ENCODE assay signal across 10 mouse cellular contexts in the genomic region with DNA sequence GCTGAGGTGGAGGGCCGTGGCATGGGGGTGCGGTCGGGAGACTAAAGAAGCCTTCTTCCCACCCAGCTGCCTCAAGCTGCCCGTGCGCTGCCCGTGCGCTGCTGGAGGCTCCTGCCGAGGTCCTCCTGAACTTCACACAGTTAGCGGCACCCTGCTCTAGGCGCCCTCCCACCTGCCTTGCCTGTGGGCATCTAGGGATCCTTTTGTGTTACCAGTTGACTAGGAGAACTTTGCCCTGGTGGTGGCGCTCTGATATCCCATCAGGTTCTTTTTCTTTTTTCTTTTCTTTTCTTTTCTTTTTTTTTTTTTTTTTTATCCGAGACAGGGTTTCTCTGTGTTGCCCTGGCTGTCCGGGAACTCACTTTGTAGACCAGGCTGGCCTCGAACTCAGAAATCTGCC. TPM values are rescaled to one million over a fixed set of nuclear protein-coding genes. Genes with fewer than 3 reads are reported as not detected.
DNase-seq lines count a peak whose midpoint lies in the region; ATAC-seq and TF ChIP-seq lines count a peak whose summit lies in the region.
"Had no signal": no experiment of that assay in that cellular context is flagged by ENCODE, and none has a peak within 500 bp of the region (broad histone marks: within the 10 kb centered on the region; RNA-seq: fewer than 3 reads in every experiment).

No protein-coding gene starts in this region.

- H3K27me3 ChIP-seq in forebrain, embryonic 10.5 days (ENCODE audit: poor library complexity, severe bottlenecking): peaks cover 31% of the 10 kb centered on the region
- peaks cover 4% of the 10 kb centered on the region; the same call in 1 of the 2 replicates for H3K27me3 ChIP-seq in forebrain, embryonic 15.5 days
- H3K27me3 ChIP-seq in midbrain, embryonic 13.5 days: peaks cover 30% of the 10 kb centered on the region
- H3K27me3 ChIP-seq in midbrain, postnatal 0 days (ENCODE audit: insufficient read depth, low read length): 0 out of 2 replicates have a peak, but pooled peaks cover 6% of the 10 kb centered on the region
- no peaks in the 10 kb centered on the region for H3K27me3 ChIP-seq in intestine, embryonic 14.5 days (replicated peaks; ENCODE audit: control insufficient read depth, insufficient read depth, low read length)
- H3K27me3 ChIP-seq in stomach, embryonic 14.5 days (ENCODE audit: control insufficient read depth, insufficient read depth, low read length): no peaks in the 10 kb centered on the region

- no peaks in the 10 kb centered on the region for H3K36me3 ChIP-seq in forebrain, embryonic 10.5 days (replicated peaks)
- H3K36me3 ChIP-seq in forebrain, embryonic 15.5 days: no peaks in the 10 kb centered on the region
- H3K36me3 ChIP-seq in midbrain, embryonic 13.5 days: no peaks in the 10 kb centered on the region
- H3K36me3 ChIP-seq in midbrain, postnatal 0 days (ENCODE audit: insufficient read depth, low read length): no peaks in the 10 kb centered on the region
- no peaks in the 10 kb centered on the region for H3K36me3 ChIP-seq in intestine, embryonic 14.5 days (ENCODE audit: control insufficient read depth, insufficient read depth, low read length)
- H3K36me3 ChIP-seq in stomach, embryonic 14.5 days (ENCODE audit: control insufficient read depth, insufficient read depth, low read length): no peaks in the 10 kb centered on the region

- no peak for ATAC-seq in forebrain, embryonic 15.5 days (replicated peaks)
- no peak for ATAC-seq in midbrain, embryonic 13.5 days
- no peak for ATAC-seq in midbrain, postnatal 0 days (ENCODE audit: low FRiP score)
- 0 out of 2 replicates have a peak, but pooled peaks have one; percentile 3 for ATAC-seq in intestine, embryonic 14.5 days (replicated peaks; ENCODE audit: low FRiP score, low TSS enrichment, low read depth)
- ATAC-seq in stomach, embryonic 14.5 days (ENCODE audit: insufficient number of reproducible peaks, insufficient read depth, low FRiP score, low read depth): no peak

- no peak overlapping the region for H3K4me2 ChIP-seq in forebrain, embryonic 15.5 days (replicated peaks)
- H3K4me2 ChIP-seq in midbrain, embryonic 13.5 days (replicated peaks): 0 out of 2 replicates have a peak overlapping the region, but pooled peaks have one; percentile 12
- no peak overlapping the region for H3K4me2 ChIP-seq in midbrain, postnatal 0 days (ENCODE audit: low read depth, low read length, poor library complexity, severe bottlenecking)
- 0 out of 2 replicates have a peak overlapping the region, but pooled peaks have one; percentile 14 for H3K4me2 ChIP-seq in intestine, embryonic 14.5 days (ENCODE audit: low read length)
- H3K4me2 ChIP-seq in stomach, embryonic 14.5 days (replicated peaks; ENCODE audit: low read depth, low read length): peak overlapping the region; percentile 20; the same call in 1 of the 2 replicates

- WGBS in forebrain, embryonic 10.5 days: 29% methylated on average over 14 of the region's 14 CpGs
- 34% methylated on average over 14 of the region's 14 CpGs for WGBS in forebrain, embryonic 15.5 days
- 34% methylated on average over 14 of the region's 14 CpGs for WGBS in midbrain, embryonic 13.5 days
- WGBS in midbrain, postnatal 0 days: 28% methylated on average over 14 of the region's 14 CpGs
- 34% methylated on average over 13 of the region's 14 CpGs for WGBS in intestine, embryonic 14.5 days
- 32% methylated on average over 14 of the region's 14 CpGs for WGBS in stomach, embryonic 14.5 days

- H3K4me1 ChIP-seq in forebrain, embryonic 10.5 days: peaks cover 17% of the 10 kb centered on the region
- H3K4me1 ChIP-seq in forebrain, embryonic 15.5 days: no peaks in the 10 kb centered on the region
- peaks cover 18% of the 10 kb centered on the region for H3K4me1 ChIP-seq in midbrain, embryonic 13.5 days (replicated peaks)
- H3K4me1 ChIP-seq in midbrain, postnatal 0 days (ENCODE audit: insufficient read depth, low read length): no peaks in the 10 kb centered on the region
- H3K4me1 ChIP-seq in intestine, embryonic 14.5 days (replicated peaks; ENCODE audit: control insufficient read depth, insufficient read depth, low read length): no peaks in the 10 kb centered on the region
- no peaks in the 10 kb centered on the region for H3K4me1 ChIP-seq in stomach, embryonic 14.5 days (ENCODE audit: control insufficient read depth, insufficient read depth, low read length)

- no peaks in the 10 kb centered on the region for H3K9me3 ChIP-seq in forebrain, embryonic 10.5 days
- no peaks in the 10 kb centered on the region for H3K9me3 ChIP-seq in forebrain, embryonic 15.5 days
- H3K9me3 ChIP-seq in midbrain, embryonic 13.5 days: no peaks in the 10 kb centered on the region
- no peaks in the 10 kb centered on the region for H3K9me3 ChIP-seq in midbrain, postnatal 0 days (ENCODE audit: low read length)
- no peaks in the 10 kb centered on the region for H3K9me3 ChIP-seq in intestine, embryonic 14.5 days (ENCODE audit: control insufficient read depth, low read length)
- no peaks in the 10 kb centered on the region for H3K9me3 ChIP-seq in stomach, embryonic 14.5 days (ENCODE audit: control insufficient read depth, low read depth, low read length)

- peak overlapping the region; percentile 21; the same call in 1 of the 2 replicates for H3K4me3 ChIP-seq in forebrain, embryonic 10.5 days
- H3K4me3 ChIP-seq in forebrain, embryonic 15.5 days: no peak overlapping the region
- H3K4me3 ChIP-seq in midbrain, embryonic 13.5 days (replicated peaks): no peak overlapping the region
- no peak overlapping the region for H3K4me3 ChIP-seq in midbrain, postnatal 0 days (ENCODE audit: low read depth, low read length)
- H3K4me3 ChIP-seq in intestine, embryonic 14.5 days (ENCODE audit: low read depth, low read length): no peak overlapping the region
- H3K4me3 ChIP-seq in stomach, embryonic 14.5 days (ENCODE audit: low read depth, low read length): no peak overlapping the region

- TF ChIP-seq CTCF in midbrain, postnatal 0 days (IDR thresholded peaks at IDR 0.05): no peak

- no peak for DNase-seq in forebrain, embryonic 10.5 days (ENCODE audit: extremely low spot score, low spot score)
- no peak for DNase-seq in midbrain, postnatal 0 days (ENCODE audit: low spot score)
- DNase-seq in intestine, embryonic 14.5 days (ENCODE audit: low spot score): peak; percentile 72
- no peak for DNase-seq in frontal cortex, postnatal 14 days (ENCODE audit: low spot score in 2 of 2)
- no peak for DNase-seq in spleen, postnatal 4 days (ENCODE audit: low spot score in 2 of 2)

- H3K9ac ChIP-seq in forebrain, embryonic 15.5 days (replicated peaks): no peak overlapping the region
- H3K9ac ChIP-seq in midbrain, embryonic 13.5 days (replicated peaks): no peak overlapping the region
- H3K9ac ChIP-seq in midbrain, postnatal 0 days (replicated peaks; ENCODE audit: low read length, poor library complexity, severe bottlenecking): no peak overlapping the region
- H3K9ac ChIP-seq in intestine, embryonic 14.5 days (ENCODE audit: low read length): no peak overlapping the region
- no peak overlapping the region for H3K9ac ChIP-seq in stomach, embryonic 14.5 days (replicated peaks; ENCODE audit: low read depth, low read length)

- no peak overlapping the region for H3K27ac ChIP-seq in forebrain, embryonic 10.5 days
- no peak overlapping the region for H3K27ac ChIP-seq in forebrain, embryonic 15.5 days (replicated peaks)
- no peak overlapping the region for H3K27ac ChIP-seq in midbrain, embryonic 13.5 days
- no peak overlapping the region for H3K27ac ChIP-seq in midbrain, postnatal 0 days (ENCODE audit: low read depth, low read length)
- H3K27ac ChIP-seq in intestine, embryonic 14.5 days (ENCODE audit: low read depth): no peak overlapping the region
- H3K27ac ChIP-seq in stomach, embryonic 14.5 days (ENCODE audit: low read length): no peak overlapping the region

RNA-seq across cellular contexts. Expression of a gene that starts 19.4 kb away (rescaled TPM):
- polyA plus RNA-seq in forebrain, embryonic 10.5 days (2016; fragmentation: Nextera tagmentation; extraction: Ambion mirVana): not detected in 2 replicates
- not detected in 2 replicates for polyA plus RNA-seq in forebrain, embryonic 15.5 days (2015; fragmentation: Nextera tagmentation; extraction: Ambion mirVana)
- not detected in 2 replicates for polyA plus RNA-seq in midbrain, embryonic 13.5 days (2015; fragmentation: Nextera tagmentation; extraction: Ambion mirVana)
- not detected in 2 replicates for total RNA-seq in midbrain, postnatal 0 days (2014; rRNA removed)
- not detected in 2 replicates for polyA plus RNA-seq in midbrain, postnatal 0 days (2015; fragmentation: Nextera tagmentation; extraction: Ambion mirVana)
- polyA plus RNA-seq in intestine, embryonic 14.5 days (2014; fragmentation: Nextera tagmentation; extraction: Ambion mirVana): not detected in 2 replicates
- polyA plus RNA-seq in stomach, embryonic 14.5 days (2014; fragmentation: Nextera tagmentation; extraction: Ambion mirVana): not detected in 2 replicates
- total RNA-seq: liver, adult 2 months; neutrophil, adult 5-6 weeks had no signal
- polyA plus RNA-seq: liver, adult 2 months had no signal

RNA-seq across cellular contexts. Expression of a gene that starts 31.7 kb away (rescaled TPM):
- polyA plus RNA-seq in forebrain, embryonic 10.5 days (2016; fragmentation: Nextera tagmentation; extraction: Ambion mirVana): not detected in 2 replicates
- not detected in 2 replicates for polyA plus RNA-seq in forebrain, embryonic 15.5 days (2015; fragmentation: Nextera tagmentation; extraction: Ambion mirVana)
- polyA plus RNA-seq in midbrain, embryonic 13.5 days (2015; fragmentation: Nextera tagmentation; extraction: Ambion mirVana): not detected in 2 replicates
- not detected in 2 replicates for total RNA-seq in midbrain, postnatal 0 days (2014; rRNA removed)
- polyA plus RNA-seq in midbrain, postnatal 0 days (2015; fragmentation: Nextera tagmentation; extraction: Ambion mirVana): not detected in 2 replicates
- not detected in 2 replicates for polyA plus RNA-seq in intestine, embryonic 14.5 days (2014; fragmentation: Nextera tagmentation; extraction: Ambion mirVana)
- not detected in 2 replicates for polyA plus RNA-seq in stomach, embryonic 14.5 days (2014; fragmentation: Nextera tagmentation; extraction: Ambion mirVana)
- total RNA-seq: liver, adult 2 months; neutrophil, adult 5-6 weeks had no signal
- polyA plus RNA-seq: liver, adult 2 months had no signal

RNA-seq across cellular contexts. Expression of a gene that starts 39.1 kb away (rescaled TPM):
- polyA plus RNA-seq in forebrain, embryonic 10.5 days (2016; fragmentation: Nextera tagmentation; extraction: Ambion mirVana): 3.0 and 3.4 TPM in 2 replicates
- 10.9 and 13.0 TPM in 2 replicates for polyA plus RNA-seq in forebrain, embryonic 15.5 days (2015; fragmentation: Nextera tagmentation; extraction: Ambion mirVana)
- polyA plus RNA-seq in midbrain, embryonic 13.5 days (2015; fragmentation: Nextera tagmentation; extraction: Ambion mirVana): 9.1 and 11.8 TPM in 2 replicates
- total RNA-seq in midbrain, postnatal 0 days (2014; rRNA removed): 132 and 137 TPM in 2 replicates
- 18.4 and 20.6 TPM in 2 replicates for polyA plus RNA-seq in midbrain, postnatal 0 days (2015; fragmentation: Nextera tagmentation; extraction: Ambion mirVana)
- 3.6 and 4.1 TPM in 2 replicates for polyA plus RNA-seq in intestine, embryonic 14.5 days (2014; fragmentation: Nextera tagmentation; extraction: Ambion mirVana)
- 4.2 and 5.3 TPM in 2 replicates for polyA plus RNA-seq in stomach, embryonic 14.5 days (2014; fragmentation: Nextera tagmentation; extraction: Ambion mirVana)

RNA-seq across cellular contexts. Expression of a gene that starts 49.8 kb away (rescaled TPM):
- polyA plus RNA-seq in forebrain, embryonic 10.5 days (2016; fragmentation: Nextera tagmentation; extraction: Ambion mirVana): not detected in 2 replicates
- not detected in 2 replicates for polyA plus RNA-seq in forebrain, embryonic 15.5 days (2015; fragmentation: Nextera tagmentation; extraction: Ambion mirVana)
- not detected in 2 replicates for polyA plus RNA-seq in midbrain, embryonic 13.5 days (2015; fragmentation: Nextera tagmentation; extraction: Ambion mirVana)
- not detected in 2 replicates for total RNA-seq in midbrain, postnatal 0 days (2014; rRNA removed)
- not detected in 2 replicates for polyA plus RNA-seq in midbrain, postnatal 0 days (2015; fragmentation: Nextera tagmentation; extraction: Ambion mirVana)
- polyA plus RNA-seq in intestine, embryonic 14.5 days (2014; fragmentation: Nextera tagmentation; extraction: Ambion mirVana): 15.7 and 17.9 TPM in 2 replicates
- 0.49 and 1.0 TPM in 2 replicates for polyA plus RNA-seq in stomach, embryonic 14.5 days (2014; fragmentation: Nextera tagmentation; extraction: Ambion mirVana)
- total RNA-seq: neutrophil, adult 5-6 weeks had no signal

RNA-seq across cellular contexts. Expression of a gene that starts 53.7 kb away (rescaled TPM):
- 8.0 and 8.3 TPM in 2 replicates for polyA plus RNA-seq in forebrain, embryonic 10.5 days (2016; fragmentation: Nextera tagmentation; extraction: Ambion mirVana)
- 4.0 and 4.7 TPM in 2 replicates for polyA plus RNA-seq in forebrain, embryonic 15.5 days (2015; fragmentation: Nextera tagmentation; extraction: Ambion mirVana)
- polyA plus RNA-seq in midbrain, embryonic 13.5 days (2015; fragmentation: Nextera tagmentation; extraction: Ambion mirVana): 3.0 and 4.7 TPM in 2 replicates
- total RNA-seq in midbrain, postnatal 0 days (2014; rRNA removed): 4.3 TPM in 1 of 2 replicates, not detected in the other
- 3.4 and 4.0 TPM in 2 replicates for polyA plus RNA-seq in midbrain, postnatal 0 days (2015; fragmentation: Nextera tagmentation; extraction: Ambion mirVana)
- polyA plus RNA-seq in intestine, embryonic 14.5 days (2014; fragmentation: Nextera tagmentation; extraction: Ambion mirVana): 12.5 and 16.9 TPM in 2 replicates
- 17.0 and 17.2 TPM in 2 replicates for polyA plus RNA-seq in stomach, embryonic 14.5 days (2014; fragmentation: Nextera tagmentation; extraction: Ambion mirVana)

Comparison
In these comparisons a context has a peak if more than half of its experiments do, and no peak if none do; other contexts are left out.
1. H3K4me2 ChIP-seq: peak in midbrain, embryonic 13.5 days (single experiment), intestine, embryonic 14.5 days (single experiment) and stomach, embryonic 14.5 days (single experiment); none in forebrain, embryonic 15.5 days (single experiment) and midbrain, postnatal 0 days (single experiment).